Mouse (Mus musculus): ENCODE measurements around the gene Tmub2. TPM values are rescaled to one million over a fixed set of nuclear protein-coding genes. Genes with fewer than 3 reads are reported as not detected.
A peak's percentile ranks its signal among the peaks of the same experiment; 100 is the strongest.
"Not testable (repeated sequence)": the region's sequence is repeated elsewhere in the genome, so short reads cannot be mapped to it uniquely, and the experiment has no call there.

Gene Tmub2
- polyA plus RNA-seq, 1 experiment from 2014 or later, result 82.3 TPM

- no peaks in the 10 kb centered on the region for H3K36me3 ChIP-seq (replicated peaks)
- H3K4me1 ChIP-seq, result peaks cover 7% of the 10 kb centered on the region; the same call in 1 of the 2 replicates
- no peak overlapping the region for H3K4me2 ChIP-seq
- H3K9me3 ChIP-seq, result no peaks in the 10 kb centered on the region
- no peak overlapping the region for H3K9ac ChIP-seq
- H3K4me3 ChIP-seq, result no peak overlapping the region
- ATAC-seq (replicated peaks), result no peak
- 87% methylated on average over 6 of the region's 6 CpGs for WGBS
- no peaks in the 10 kb centered on the region for H3K27me3 ChIP-seq (replicated peaks)
- H3K27ac ChIP-seq, result no peak overlapping the region
Measured at GRCm38 (mm10) chr11:102258095-102258494, 26.6 kb upstream of the Tmub2 start.

DNA sequence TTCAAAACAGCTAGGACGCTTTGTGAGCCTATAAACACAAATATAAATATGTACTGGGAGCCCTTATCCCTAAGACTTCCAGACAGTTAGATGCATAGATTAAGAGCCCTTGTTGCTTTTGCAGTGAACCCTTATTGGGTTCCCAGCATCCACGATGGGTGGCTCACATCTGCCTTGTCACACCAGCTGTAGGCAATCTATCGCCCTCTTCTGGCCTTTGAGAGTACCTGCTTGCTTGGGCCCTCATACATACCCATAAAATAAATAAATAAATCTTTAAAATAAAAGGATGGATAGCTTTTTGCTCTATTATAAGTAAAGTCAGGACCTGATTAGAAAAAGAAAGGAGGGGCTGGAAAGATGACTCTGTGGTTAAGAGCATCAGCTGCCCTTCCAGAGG lies 26.2 kb upstream of the Tmub2 start:
- Histone ChIP-seq H3K9ac (no peak overlapping the region), H3K27me3 (replicated peaks) (no peaks in the 10 kb centered on the region), H3K4me1 (peaks cover 7% of the 10 kb centered on the region; the same call in 1 of the 2 replicates), H3K27ac (no peak overlapping the region), H3K9me3 (no peaks in the 10 kb centered on the region), H3K4me2 (no peak overlapping the region), H3K4me3 (no peak overlapping the region), H3K36me3 (replicated peaks) (no peaks in the 10 kb centered on the region)
- 94% methylated on average over 3 of the region's 3 CpGs for WGBS
- no peak for ATAC-seq (replicated peaks)

- H3K27ac ChIP-seq, result no peak overlapping the region
- H3K4me2 ChIP-seq, result no peak overlapping the region
- no peak overlapping the region for H3K9ac ChIP-seq
- 90% methylated on average over 7 of the region's 7 CpGs for WGBS
- no peaks in the 10 kb centered on the region for H3K27me3 ChIP-seq (replicated peaks)
- H3K4me1 ChIP-seq, result peaks cover 6% of the 10 kb centered on the region
- no peak overlapping the region for H3K4me3 ChIP-seq
- no peak for ATAC-seq (replicated peaks)
- H3K36me3 ChIP-seq (replicated peaks), result no peaks in the 10 kb centered on the region
- no peaks in the 10 kb centered on the region for H3K9me3 ChIP-seq
Measured at GRCm38 (mm10) chr11:102263211-102263610, 21.5 kb upstream of the Tmub2 start.

- Histone ChIP-seq H3K9ac (no peak overlapping the region), H3K27ac (no peak overlapping the region), H3K36me3 (replicated peaks) (no peaks in the 10 kb centered on the region), H3K4me2 (no peak overlapping the region), H3K9me3 (no peaks in the 10 kb centered on the region), H3K27me3 (replicated peaks) (no peaks in the 10 kb centered on the region), H3K4me1 (peaks cover 6% of the 10 kb centered on the region), H3K4me3 (no peak overlapping the region)
- no peak for ATAC-seq (replicated peaks)
- WGBS, result 71% methylated on average over 14 of the region's 14 CpGs
Measured at GRCm38 (mm10) chr11:102265816-102266215, 18.9 kb upstream of the Tmub2 start.

DNA sequence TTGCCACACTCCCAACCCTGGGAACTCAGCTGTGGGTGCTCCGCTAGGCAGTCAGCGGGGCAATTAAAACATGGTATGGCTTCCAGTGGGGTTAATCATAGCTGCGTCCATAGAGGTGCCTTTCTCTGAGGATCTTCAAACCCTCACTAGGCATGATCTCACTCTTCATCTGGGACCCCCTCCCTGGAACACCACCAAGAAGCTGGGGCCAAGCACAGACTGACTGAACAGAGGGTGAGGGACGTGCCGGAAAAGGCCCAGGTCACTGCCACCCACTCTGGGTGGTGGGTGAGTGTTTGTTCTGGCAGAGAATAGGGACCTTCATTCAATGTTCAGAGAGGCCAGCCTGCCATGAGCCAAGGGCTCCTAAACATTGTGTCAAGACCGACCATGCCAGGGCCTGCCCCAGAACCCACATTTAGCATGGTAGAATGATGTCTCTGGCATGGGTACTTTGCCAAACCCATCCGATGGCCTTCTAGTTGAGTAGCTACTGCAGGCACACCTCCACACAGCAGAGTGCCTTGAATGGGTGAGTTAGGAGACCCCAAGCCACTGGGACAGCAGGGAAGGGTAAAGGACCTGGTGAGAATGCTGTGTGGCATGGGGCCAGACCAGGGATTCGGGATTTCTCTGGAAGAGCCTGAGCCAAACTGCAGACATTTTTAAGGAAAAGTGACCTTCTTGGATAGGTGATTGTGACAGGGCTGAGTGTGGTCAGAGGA lies 17.9 kb upstream of the Tmub2 start:
- WGBS, result 84% methylated on average over 8 of the region's 8 CpGs
- no peaks in the 10 kb centered on the region for H3K9me3 ChIP-seq
- no peak overlapping the region for H3K4me2 ChIP-seq
- no peak overlapping the region for H3K27ac ChIP-seq
- no peaks in the 10 kb centered on the region for H3K27me3 ChIP-seq (replicated peaks)
- peaks cover 6% of the 10 kb centered on the region for H3K4me1 ChIP-seq
- ATAC-seq (replicated peaks), result no peak
- H3K4me3 ChIP-seq, result no peak overlapping the region
- H3K9ac ChIP-seq, result no peak overlapping the region
- H3K36me3 ChIP-seq (replicated peaks), result no peaks in the 10 kb centered on the region

GRCm38 (mm10) chr11:102267480-102267879 lies 17.3 kb upstream of the Tmub2 start:
- Histone ChIP-seq H3K9me3 (no peaks in the 10 kb centered on the region), H3K36me3 (replicated peaks) (no peaks in the 10 kb centered on the region), H3K4me2 (no peak overlapping the region), H3K27me3 (replicated peaks) (no peaks in the 10 kb centered on the region), H3K4me1 (peaks cover 6% of the 10 kb centered on the region), H3K27ac (no peak overlapping the region), H3K4me3 (no peak overlapping the region), H3K9ac (no peak overlapping the region)
- 5% methylated on average over 11 of the region's 11 CpGs for WGBS
- ATAC-seq (replicated peaks), result peak; percentile 66; the same call in 1 of the 2 replicates

DNA sequence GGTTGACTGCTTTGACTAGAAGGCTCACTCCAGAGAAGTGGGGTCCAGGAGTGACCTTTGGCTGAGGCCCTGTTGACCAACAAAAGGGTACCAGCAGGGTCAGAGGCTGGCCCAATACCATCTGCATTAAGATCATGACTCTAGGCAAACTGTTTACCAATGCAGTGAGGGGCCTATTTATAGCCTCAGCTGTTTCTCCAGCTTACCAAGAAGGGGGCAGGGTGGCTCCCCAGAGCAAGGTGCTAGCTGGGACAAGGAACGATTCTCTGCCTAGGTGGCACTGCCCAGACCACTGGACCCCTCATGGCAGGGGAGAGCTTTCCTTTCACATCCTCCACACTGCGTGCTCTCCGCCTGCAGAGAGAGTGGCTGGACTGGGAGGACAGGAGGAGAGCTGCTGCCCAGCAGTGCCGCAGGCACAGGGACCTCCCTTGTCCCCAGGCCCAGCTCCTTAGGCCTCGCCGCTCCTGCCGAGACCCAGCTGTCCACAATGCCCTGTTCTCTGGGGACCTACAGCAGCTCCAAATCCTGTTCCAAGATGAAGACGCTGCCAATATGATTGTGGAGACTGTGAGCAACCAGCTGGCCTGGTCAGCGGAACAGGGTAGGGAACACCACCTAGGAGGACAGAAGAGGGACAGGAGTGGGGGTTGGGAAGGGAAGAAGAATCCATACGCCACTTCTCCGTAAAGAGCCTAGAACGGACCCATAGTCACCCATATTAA lies 16.0 kb upstream of the Tmub2 start, which contains the start of gene Asb16:
Gene Asb16 (plus strand): TSS at position 224 of the 725 bp plus-strand sequence.
- Histone ChIP-seq H3K4me2 (no peak within 1 kb of the TSS), H3K4me1 (peaks cover 6% of the 10 kb centered on the region), H3K9me3 (no peaks in the 10 kb centered on the region), H3K27ac (no peak within 1 kb of the TSS), H3K4me3 (no peak within 1 kb of the TSS), H3K9ac (no peak within 1 kb of the TSS), H3K27me3 (replicated peaks) (no peaks in the 10 kb centered on the region), H3K36me3 (replicated peaks) (no peaks in the 10 kb centered on the region)
- ATAC-seq (replicated peaks), result no peak
- 78% methylated on average over 12 of the region's 12 CpGs for WGBS

- H3K9ac ChIP-seq, result peak overlapping the region; percentile 27
- 0 out of 2 replicates have a peak, but pooled peaks cover 4% of the 10 kb centered on the region for H3K27me3 ChIP-seq (replicated peaks)
- H3K36me3 ChIP-seq (replicated peaks), result no peaks in the 10 kb centered on the region
- peak; percentile 70 for ATAC-seq (replicated peaks)
- peak overlapping the region; percentile 5 for H3K27ac ChIP-seq
- H3K9me3 ChIP-seq, result no peaks in the 10 kb centered on the region
- peaks cover 9% of the 10 kb centered on the region for H3K4me1 ChIP-seq
- peak overlapping the region; percentile 91 for H3K4me2 ChIP-seq
- WGBS, result under 1% methylated on average over 33 of the region's 33 CpGs
- peak overlapping the region; percentile 36 for H3K4me3 ChIP-seq
Measured at GRCm38 (mm10) chr11:102276411-102276915, 8.3 kb upstream of the Tmub2 start.

- Histone ChIP-seq H3K27me3 (replicated peaks) (0 out of 2 replicates have a peak, but pooled peaks cover 4% of the 10 kb centered on the region), H3K4me1 (peaks cover 9% of the 10 kb centered on the region), H3K4me2 (no peak overlapping the region), H3K36me3 (replicated peaks) (no peaks in the 10 kb centered on the region), H3K27ac (no peak overlapping the region), H3K9ac (no peak overlapping the region), H3K9me3 (no peaks in the 10 kb centered on the region), H3K4me3 (no peak overlapping the region)
- 50% methylated on average over 8 of the region's 12 CpGs for WGBS
- no peak for ATAC-seq (replicated peaks)
Measured at GRCm38 (mm10) chr11:102277754-102278153, 7.0 kb upstream of the Tmub2 start.

DNA sequence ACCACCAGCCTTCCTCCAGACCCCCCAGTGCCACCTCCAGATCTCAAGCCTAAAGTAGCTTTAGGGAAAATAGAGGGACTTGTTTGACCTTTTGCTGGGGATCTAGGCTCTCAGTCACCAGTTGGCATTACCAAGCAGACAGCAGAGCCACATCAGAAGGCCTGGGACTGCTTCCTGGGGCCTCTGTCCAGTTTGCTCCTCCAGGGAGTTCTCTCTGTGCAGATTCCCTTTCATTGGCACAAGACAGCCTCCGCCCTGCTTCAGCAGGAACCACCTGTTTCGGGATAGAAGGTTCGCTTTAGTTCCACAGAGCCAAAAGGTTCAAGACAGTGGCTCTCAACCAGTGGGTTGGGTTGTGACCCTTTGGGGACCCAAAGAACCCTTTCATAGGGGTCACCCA lies 5.1 kb upstream of the Tmub2 start:
- Histone ChIP-seq H3K9ac (no peak overlapping the region), H3K4me2 (no peak overlapping the region), H3K27ac (no peak overlapping the region), H3K27me3 (replicated peaks) (0 out of 2 replicates have a peak, but pooled peaks cover 4% of the 10 kb centered on the region), H3K4me3 (no peak overlapping the region), H3K36me3 (replicated peaks) (no peaks in the 10 kb centered on the region), H3K4me1 (peaks cover 9% of the 10 kb centered on the region), H3K9me3 (no peaks in the 10 kb centered on the region)
- no peak for ATAC-seq (replicated peaks)
- WGBS, result 92% methylated on average over 3 of the region's 3 CpGs

DNA sequence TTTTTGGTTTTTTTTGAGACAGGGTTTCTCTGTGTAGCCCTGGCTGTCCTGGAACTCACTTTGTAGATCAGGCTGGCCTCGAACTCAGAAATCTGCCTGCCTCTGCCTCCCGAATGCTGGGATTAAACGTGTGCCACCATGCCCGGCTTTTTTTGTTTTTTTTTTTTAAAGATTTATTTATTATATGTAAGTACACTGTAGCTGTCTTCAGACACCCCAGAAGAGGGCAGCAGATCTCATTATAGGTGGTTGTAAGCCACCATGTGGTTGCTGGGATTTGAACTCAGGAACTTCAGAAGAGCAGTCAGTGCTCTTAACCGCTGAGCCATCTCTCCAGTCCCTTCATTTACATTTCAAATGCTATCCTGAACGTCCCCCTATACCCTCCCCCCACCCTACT lies 4.5 kb upstream of the Tmub2 start:
- not testable (repeated sequence) for H3K9ac ChIP-seq; H3K4me2 ChIP-seq; H3K4me1 ChIP-seq; H3K27ac ChIP-seq; H3K27me3 ChIP-seq (replicated peaks); H3K36me3 ChIP-seq (replicated peaks); H3K4me3 ChIP-seq; H3K9me3 ChIP-seq; ATAC-seq (replicated peaks)
- 73% methylated on average over 6 of the region's 6 CpGs for WGBS

DNA sequence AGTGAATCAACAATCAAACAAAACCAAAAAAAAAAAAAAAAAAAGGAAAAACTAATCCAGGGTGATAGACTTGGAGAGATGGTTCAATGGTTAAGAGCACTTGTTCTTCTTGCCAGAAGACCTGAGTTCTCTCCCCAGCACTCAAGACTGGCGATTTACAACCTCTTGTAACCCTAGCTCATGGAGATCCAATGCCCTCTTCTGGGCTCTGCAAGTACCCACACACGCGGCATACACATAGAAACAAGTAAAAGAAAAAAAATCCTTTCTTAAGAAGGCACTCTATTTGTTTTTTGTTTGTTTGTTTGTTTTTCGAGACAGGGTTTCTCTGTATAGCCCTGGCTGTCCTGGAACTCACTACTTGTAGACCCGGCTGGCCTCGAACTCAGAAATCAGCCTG lies 809 bp upstream of the Tmub2 start:
- peaks cover 11% of the 10 kb centered on the region; the same call in 1 of the 2 replicates for H3K36me3 ChIP-seq (replicated peaks)
- H3K9me3 ChIP-seq, result no peaks in the 10 kb centered on the region
- no peak overlapping the region for H3K9ac ChIP-seq
- H3K4me2 ChIP-seq, result peak overlapping the region; percentile 71
- peak overlapping the region; percentile 85 for H3K27ac ChIP-seq
- peaks cover 15% of the 10 kb centered on the region for H3K4me1 ChIP-seq
- no peaks in the 10 kb centered on the region for H3K27me3 ChIP-seq (replicated peaks)
- no peak; the same call in 1 of the 2 replicates for ATAC-seq (replicated peaks)
- 84% methylated on average over 6 of the region's 6 CpGs for WGBS
- peak overlapping the region; percentile 70 for H3K4me3 ChIP-seq
